Mouse (Mus musculus) MEL (cell line): ENCODE measurements around the gene Sclt1. TPM values are rescaled to one million over a fixed set of nuclear protein-coding genes. Genes with fewer than 3 reads are reported as not detected.

Source experiments
- DNase-seq: peaks from one replicate; pipeline ENCODE4 v3.0.0; 2011; ENCODE audit warnings: low read depth, low spot score
- H3K27ac ChIP-seq: 2 replicates; pipeline ENCODE4 v1.5.1; 2012; ENCODE audit warnings: low read depth, mild to moderate bottlenecking, control low read depth, low read length, moderate library complexity; ENCODE audit not compliant: control insufficient read depth
- H3K27me3 ChIP-seq, 2 experiments: fragments of 150-350 bp in 1 of 2; sonication (generic) in 1 of 2; 2 replicates each; pipeline ENCODE4 v1.6.1; 2012; ENCODE audit warnings: low read length in 2 of 2, mild to moderate bottlenecking in 2 of 2, improper control_type of control experiment in 1 of 2, moderate library complexity in 1 of 2; ENCODE audit not compliant: insufficient read depth in 2 of 2, control insufficient read depth in 1 of 2
- H3K36me3 ChIP-seq, 2 experiments: 2 replicates each; pipeline ENCODE4 v1.6.1; 2012 to 2014; ENCODE audit warnings: low read length in 2 of 2, improper control_type of control experiment in 1 of 2, inconsistent platforms in 1 of 2, mild to moderate bottlenecking in 1 of 2; ENCODE audit not compliant: insufficient read depth in 2 of 2, control insufficient read depth in 1 of 2
- H3K4me1 ChIP-seq, 2 experiments: fragments of 150-350 bp in 1 of 2; sonication (generic) in 1 of 2; 2 replicates each; pipeline ENCODE4 v1.6.1; 2012; ENCODE audit warnings: low read length in 2 of 2, improper control_type of control experiment in 1 of 2, mild to moderate bottlenecking in 1 of 2; ENCODE audit not compliant: insufficient read depth in 2 of 2, control insufficient read depth in 1 of 2
- H3K4me3 ChIP-seq, 2 experiments: fragments of 150-350 bp in 1 of 2; sonication (generic) in 1 of 2; 2 replicates each; pipeline ENCODE4 v1.5.1; 2012; ENCODE audit warnings: low read depth in 2 of 2, low read length in 2 of 2, mild to moderate bottlenecking in 2 of 2, moderate library complexity in 2 of 2, control low read depth in 1 of 2, improper control_type of control experiment in 1 of 2; ENCODE audit not compliant: control insufficient read depth in 1 of 2, insufficient read depth in 1 of 2
- H3K79me2 ChIP-seq: 2 replicates; pipeline ENCODE4 v1.6.1; 2012; ENCODE audit warnings: mild to moderate bottlenecking, low read length, moderate library complexity; ENCODE audit not compliant: control insufficient read depth, poor library complexity, insufficient read depth
- H3K9ac ChIP-seq: 2 replicates; pipeline ENCODE4 v1.6.1; 2012; ENCODE audit warnings: low read depth, mild to moderate bottlenecking, control low read depth, low read length, moderate library complexity; ENCODE audit not compliant: control insufficient read depth, poor library complexity, severe bottlenecking
- H3K9me3 ChIP-seq: fragments of 150-350 bp; sonication (generic); replicated peaks from 2 replicates; pipeline ENCODE4 v1.6.1; 2012; ENCODE audit warnings: mild to moderate bottlenecking, low read length, improper control_type of control experiment, moderate library complexity; ENCODE audit not compliant: insufficient read depth
- BHLHE40 ChIP-seq: IDR thresholded peaks from 2 replicates; pipeline ENCODE4 v1.6.1; 2012; ENCODE audit warnings: low read depth, mild to moderate bottlenecking, inconsistent platforms, low read length, improper control_type of control experiment, borderline replicate concordance
- CHD1 ChIP-seq: IDR thresholded peaks from 2 replicates; pipeline ENCODE4 v1.6.1; 2012; ENCODE audit warnings: low read depth, mild to moderate bottlenecking, inconsistent platforms, low read length, improper control_type of control experiment
- CHD2 ChIP-seq: IDR thresholded peaks from 2 replicates; pipeline ENCODE4 v1.6.1; 2011; ENCODE audit warnings: low read length, improper control_type of control experiment
- CTCF ChIP-seq, 3 experiments: IDR thresholded peaks in 2 of 3; conservative IDR thresholded peaks in 1 of 3; 2 replicates each; pipeline ENCODE4 v1.5.1; 2011 to 2012; ENCODE audit warnings: low read length in 3 of 3, low read depth in 2 of 3, mild to moderate bottlenecking in 2 of 3, improper control_type of control experiment in 1 of 3, inconsistent platforms in 1 of 3, mixed read lengths in 1 of 3, moderate library complexity in 1 of 3; ENCODE audit not compliant: control insufficient read depth in 1 of 3, insufficient read depth in 1 of 3, poor library complexity in 1 of 3, severe bottlenecking in 1 of 3
- E2F4 ChIP-seq: IDR thresholded peaks from 2 replicates; pipeline ENCODE4 v1.6.1; 2011; ENCODE audit warnings: low read depth, low read length, improper control_type of control experiment, borderline replicate concordance
- ELF1 ChIP-seq: IDR thresholded peaks from 2 replicates; pipeline ENCODE4 v1.6.1; 2014; ENCODE audit warnings: low read depth, mild to moderate bottlenecking, inconsistent platforms, low read length, improper control_type of control experiment, moderate library complexity
- GABPA ChIP-seq: IDR thresholded peaks from 2 replicates; pipeline ENCODE4 v1.6.1; 2012; ENCODE audit warnings: low read depth, mild to moderate bottlenecking, inconsistent platforms, low read length, improper control_type of control experiment, moderate library complexity
- GATA1 ChIP-seq: IDR thresholded peaks from 2 replicates; pipeline ENCODE4 v1.6.1; 2011; ENCODE audit warnings: low read depth, low read length, improper control_type of control experiment
- JUND ChIP-seq: IDR thresholded peaks from 2 replicates; pipeline ENCODE4 v1.6.1; 2011; ENCODE audit warnings: low read depth, mild to moderate bottlenecking, improper control_type of control experiment, low read length
- KAT2A ChIP-seq: conservative IDR thresholded peaks from 2 replicates; pipeline ENCODE4 v1.6.1; 2012; ENCODE audit warnings: low read depth, low read length, improper control_type of control experiment, inconsistent platforms
- MAZ ChIP-seq: IDR thresholded peaks from 2 replicates; pipeline ENCODE4 v1.6.1; 2012; ENCODE audit warnings: low read depth, mild to moderate bottlenecking, inconsistent platforms, low read length, improper control_type of control experiment
- MEF2A ChIP-seq: IDR thresholded peaks from 2 replicates; pipeline ENCODE4 v1.6.1; 2014; ENCODE audit warnings: low read depth, mild to moderate bottlenecking, inconsistent platforms, low read length, improper control_type of control experiment; ENCODE audit not compliant: poor library complexity, insufficient replicate concordance, severe bottlenecking; ENCODE audit errors: extremely low read depth
- MYB ChIP-seq: IDR thresholded peaks from 2 replicates; pipeline ENCODE4 v1.6.1; 2011; ENCODE audit warnings: mild to moderate bottlenecking, low read depth, low read length, improper control_type of control experiment
- MYC ChIP-seq: IDR thresholded peaks from 2 replicates; pipeline ENCODE4 v1.6.1; 2011; ENCODE audit warnings: low read depth, mild to moderate bottlenecking, low read length, improper control_type of control experiment, moderate library complexity
- NELFE ChIP-seq: IDR thresholded peaks from 2 replicates; pipeline ENCODE4 v1.6.1; 2011; ENCODE audit warnings: low read depth, low read length, improper control_type of control experiment
- NRF1 ChIP-seq: IDR thresholded peaks from 2 replicates; pipeline ENCODE4 v1.6.1; 2014; ENCODE audit warnings: low read depth, mild to moderate bottlenecking, inconsistent platforms, low read length, improper control_type of control experiment, moderate library complexity; ENCODE audit not compliant: poor library complexity, insufficient read depth, severe bottlenecking
- POLR2A ChIP-seq, 2 experiments: IDR thresholded peaks; 2 replicates each; pipeline ENCODE4 v1.6.1; 2011 to 2012; ENCODE audit warnings: low read length in 2 of 2, mild to moderate bottlenecking in 2 of 2, control low read depth in 1 of 2, improper control_type of control experiment in 1 of 2, low read depth in 1 of 2, moderate library complexity in 1 of 2; ENCODE audit not compliant: control insufficient read depth in 1 of 2, insufficient read depth in 1 of 2, poor library complexity in 1 of 2
- POLR2AphosphoS5 ChIP-seq: IDR thresholded peaks from 2 replicates; pipeline ENCODE4 v1.6.1; 2012; ENCODE audit warnings: low read depth, borderline replicate concordance, mild to moderate bottlenecking, inconsistent platforms, low read length, moderate library complexity, mixed read lengths
- RAD21 ChIP-seq: IDR thresholded peaks from 2 replicates; pipeline ENCODE4 v1.6.1; 2011; ENCODE audit warnings: mild to moderate bottlenecking, low read depth, low read length, improper control_type of control experiment
- TAL1 ChIP-seq: IDR thresholded peaks from 2 replicates; pipeline ENCODE4 v1.6.1; 2012; ENCODE audit warnings: mild to moderate bottlenecking, inconsistent platforms, low read length, moderate library complexity, mixed read lengths
- UBTF ChIP-seq: IDR thresholded peaks from 2 replicates; pipeline ENCODE4 v1.6.1; 2012; ENCODE audit warnings: low read depth, mild to moderate bottlenecking, inconsistent platforms, low read length, improper control_type of control experiment, moderate library complexity, borderline replicate concordance; ENCODE audit not compliant: insufficient read depth
- USF1 ChIP-seq: IDR thresholded peaks from 2 replicates; pipeline ENCODE4 v1.6.1; 2014; ENCODE audit warnings: low read depth, mild to moderate bottlenecking, inconsistent platforms, low read length, improper control_type of control experiment, moderate library complexity
- USF2 ChIP-seq, 2 experiments: IDR thresholded peaks; 2 replicates each; pipeline ENCODE4 v1.6.1; 2011 to 2012; ENCODE audit warnings: improper control_type of control experiment in 2 of 2, low read length in 2 of 2, borderline replicate concordance in 1 of 2, inconsistent platforms in 1 of 2, low read depth in 1 of 2, mild to moderate bottlenecking in 1 of 2; ENCODE audit not compliant: insufficient read depth in 1 of 2
- ZC3H11A ChIP-seq: IDR thresholded peaks from 2 replicates; pipeline ENCODE4 v1.6.1; 2012; ENCODE audit warnings: low read depth, mild to moderate bottlenecking, inconsistent platforms, low read length, improper control_type of control experiment
- ZMIZ1 ChIP-seq: IDR thresholded peaks from 2 replicates; pipeline ENCODE4 v1.6.1; 2012; ENCODE audit warnings: low read depth, mild to moderate bottlenecking, inconsistent platforms, low read length, improper control_type of control experiment, moderate library complexity
- ZNF384 ChIP-seq: IDR thresholded peaks from 2 replicates; pipeline ENCODE4 v1.6.1; 2012; ENCODE audit warnings: low read depth, mild to moderate bottlenecking, inconsistent platforms, low read length, improper control_type of control experiment
- polyA plus RNA-seq, 2 experiments: library from polyadenylated mRNA; stranded (reverse) in 1 of 2; unstranded in 1 of 2; fragments of >175 nt in 1 of 2; fragments of >200 nt in 1 of 2; gene quantifications; 2 replicates each; pipeline versions ENCODE4 v1.2.1 to v1.2.4; 2012; ENCODE audit warnings: low replicate concordance in 2 of 2, low read depth in 1 of 2; ENCODE audit not compliant: insufficient read length in 2 of 2, insufficient read depth in 1 of 2, missing spikeins in 1 of 2
- total RNA-seq: library from RNA; depleted of rRNA; stranded (reverse); fragments of 300-350 nt; gene quantifications from 2 replicates; pipeline ENCODE4 v1.2.3, GENCODE M21; 2012

Sclt1 gene
- total and polyA plus RNA-seq, 3 experiments = 6.4 to 8.7 TPM; not detected in 1

DNA sequence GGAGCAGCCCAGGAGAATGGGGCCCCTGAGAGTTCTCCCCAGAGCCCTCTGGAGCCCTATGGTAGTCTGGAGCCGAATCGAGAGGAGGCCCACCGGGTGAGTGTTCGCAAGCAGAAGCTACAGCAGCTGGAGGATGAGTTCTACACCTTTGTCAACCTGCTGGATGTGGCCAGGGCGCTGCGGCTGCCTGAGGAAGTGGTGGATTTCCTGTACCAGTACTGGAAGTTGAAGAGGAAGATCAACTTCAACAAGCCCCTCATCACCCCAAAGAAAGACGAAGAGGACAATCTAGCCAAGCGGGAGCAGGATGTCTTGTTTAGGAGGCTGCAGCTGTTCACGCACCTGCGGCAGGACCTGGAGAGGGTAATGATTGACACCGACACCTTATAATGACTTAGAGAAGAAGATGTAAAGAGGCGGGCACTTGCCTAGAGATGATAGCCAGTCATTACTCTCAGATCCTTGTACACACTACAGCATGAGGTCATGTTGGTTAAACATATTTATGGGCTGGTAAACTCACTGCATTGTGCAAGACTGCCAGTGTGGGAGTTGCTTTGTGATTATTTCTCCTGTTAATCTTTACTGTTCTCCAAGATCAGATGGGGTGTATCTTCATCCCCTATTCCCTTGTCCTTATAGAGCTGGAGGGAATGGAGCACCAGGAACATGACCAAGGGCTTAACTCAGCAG, 137.5 kb downstream of the Sclt1 start:
- no peak overlapping the region for H3K9ac ChIP-seq
- H3K4me3 ChIP-seq = no peak overlapping the region
- no peak overlapping the region for H3K27ac ChIP-seq
- H3K36me3 ChIP-seq = peaks cover 2 to 22% of the 10 kb centered on the region in 2 experiments; a peak in 3 of 4 replicates
- no peaks in the 10 kb centered on the region for H3K9me3 ChIP-seq
- H3K4me1 ChIP-seq = no peaks in the 10 kb centered on the region
- H3K27me3 ChIP-seq = no peaks in the 10 kb centered on the region
- TF ChIP-seq GABPA (no peak), MAZ (no peak), USF1 (no peak), TAL1 (no peak), NELFE (no peak), USF2 (IDR thresholded peaks at IDR 0.05; ENCODE audit: borderline replicate concordance in 1 of 2, insufficient read depth in 1 of 2, low read depth in 1 of 2, low read length in 2 of 2) (no peak), CHD2 (no peak), JUND (no peak), MYB (no peak), ZMIZ1 (no peak), UBTF (no peak), E2F4 (no peak), BHLHE40 (no peak), GATA1 (no peak)
- DNase-seq = no peak
- peaks cover 10% of the 10 kb centered on the region for H3K79me2 ChIP-seq

DNA sequence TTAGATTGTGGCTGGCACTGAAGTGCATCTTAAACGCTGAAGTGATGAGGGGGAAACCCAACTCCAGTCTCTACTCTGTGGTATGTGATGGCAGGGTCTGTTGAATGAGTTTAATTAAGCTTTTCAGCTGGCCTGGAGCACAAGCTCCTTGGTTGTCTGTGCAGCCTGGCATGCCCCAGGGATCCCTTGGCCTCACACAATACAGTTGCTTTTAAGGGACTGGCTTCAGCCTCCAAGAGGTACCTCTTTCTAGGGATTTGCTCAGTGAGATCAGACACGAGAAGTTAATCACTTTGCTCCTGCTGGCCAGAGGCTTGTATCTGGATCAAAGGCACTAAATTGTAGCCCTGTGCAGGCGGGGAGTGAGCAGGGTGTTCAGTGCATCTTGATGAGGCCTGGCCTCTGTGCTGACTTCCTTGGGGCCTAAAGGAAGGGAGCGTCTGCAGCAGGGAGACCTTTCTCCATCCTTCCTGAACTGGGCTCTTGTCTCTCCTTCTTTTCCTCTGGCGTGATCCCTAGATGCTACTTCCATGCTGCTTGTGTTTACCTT, 138.8 kb downstream of the Sclt1 start:
- H3K36me3 ChIP-seq = peaks cover 2 to 28% of the 10 kb centered on the region in 2 experiments; a peak in 3 of 4 replicates
- H3K27me3 ChIP-seq = no peaks in the 10 kb centered on the region
- peaks cover 16% of the 10 kb centered on the region for H3K79me2 ChIP-seq
- H3K4me1 ChIP-seq = no peaks in the 10 kb centered on the region
- H3K4me3 ChIP-seq = no peak overlapping the region
- H3K27ac ChIP-seq = no peak overlapping the region
- H3K9ac ChIP-seq = no peak overlapping the region
- DNase-seq = no peak
- no peaks in the 10 kb centered on the region for H3K9me3 ChIP-seq
- no peak for TF ChIP-seq CTCF (IDR thresholded peaks at IDR 0.05 in 2 of 3, conservative IDR thresholded peaks at IDR 0.05 in 1 of 3; ENCODE audit: control insufficient read depth in 1 of 3, insufficient read depth in 1 of 3, low read depth in 2 of 3, low read length in 3 of 3, poor library complexity in 1 of 3, severe bottlenecking in 1 of 3)
- no peak for TF ChIP-seq MEF2A
- TF ChIP-seq NRF1 = no peak
- no peak for TF ChIP-seq MYC
- no peak for TF ChIP-seq UBTF
- no peak for TF ChIP-seq ZC3H11A
- no peak for TF ChIP-seq GABPA
- TF ChIP-seq CHD1 = no peak
- TF ChIP-seq RAD21 = no peak
- no peak for TF ChIP-seq CHD2
- no peak for TF ChIP-seq ZNF384
- TF ChIP-seq USF1 = no peak
- TF ChIP-seq KAT2A = no peak
- TF ChIP-seq MAZ = no peak
- no peak for TF ChIP-seq POLR2AphosphoS5
- no peak for TF ChIP-seq POLR2A (IDR thresholded peaks at IDR 0.05; ENCODE audit: control insufficient read depth in 1 of 2, insufficient read depth in 1 of 2, low read depth in 1 of 2, low read length in 2 of 2, poor library complexity in 1 of 2)
- no peak for TF ChIP-seq ELF1
- TF ChIP-seq MYB = no peak
